Mouse (Mus musculus) stomach, postnatal 0 days (tissue): Measurements from ENCODE around the gene Rpp30.

ENCODE experiments used
- CTCF ChIP-seq: IDR thresholded peaks from 2 replicates; pipeline ENCODE4 v1.5.1; 2016; ENCODE audit warnings: antibody characterized with exemption, low read depth, mild to moderate bottlenecking, moderate library complexity
- EP300 ChIP-seq: optimal IDR thresholded peaks from 2 replicates; pipeline ENCODE3; 2016; ENCODE audit warnings: antibody characterized with exemption

DNA sequence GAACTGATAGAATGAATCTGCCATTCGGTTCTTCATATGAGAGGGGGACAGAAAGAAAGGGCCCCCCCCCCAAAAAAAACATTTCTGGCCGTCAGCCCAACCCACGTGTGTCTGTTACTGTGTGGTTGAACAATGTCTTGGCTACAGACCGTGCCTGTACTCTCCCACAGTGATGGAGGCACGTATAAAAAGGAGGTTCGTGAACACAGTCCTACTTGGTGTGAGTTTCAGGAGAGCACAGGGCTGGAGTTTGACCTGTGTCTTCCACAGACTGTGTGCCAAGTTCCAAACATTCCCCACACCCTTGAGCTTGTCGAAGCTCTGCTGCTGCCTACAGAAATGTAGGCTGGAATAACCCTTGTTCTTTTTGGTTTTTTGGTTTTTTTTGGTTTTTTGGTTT lies 26.9 kb downstream of the Rpp30 start:
- TF ChIP-seq CTCF (no peak), EP300 (no peak)
